Mouse (Mus musculus) left cerebral cortex, postnatal 36 days (tissue): ENCODE results near the gene Kazn. TPM values are rescaled to one million over a fixed set of nuclear protein-coding genes. Genes with fewer than 3 reads are reported as not detected.

Experiments used
- DNase-seq, 2 experiments: peaks; one replicate each; pipeline ENCODE4 v3.0.0; 2021 to 2022; ENCODE audit warnings: low spot score in 2 of 2, mixed read lengths in 1 of 2
- intact Hi-C: fragments of 180-260 bp; cut with DNase I; formaldehyde crosslinking; loops from one replicate; pipeline ENCODE4 v1.15.1; 2025
- total RNA-seq, 2 experiments: library from RNA; stranded (reverse); gene quantifications; 2 replicates each; pipeline ENCODE4 v1.2.3; 2021

The Kazn gene
- 100 to 1,000 TPM in 1 of 2 experiments, 10 to 100 TPM in 1; 80.6 to 112 TPM for total RNA-seq

- DNase-seq, result peak; percentile 65 to 69
- intact Hi-C loops, result loop anchor here (2.0 to 10.0 kb wide), 5 partner anchors 52 to 645 kb away; no protein-coding TSS in a partner anchor
These were observed at the start of gene Kazn for GRCm38 (mm10) chr4:142239240-142240126. Gene Kazn (minus strand): TSS chr4:142239401.

- no peak for DNase-seq
- intact Hi-C loops, result no loop called here
These were observed 46.3 kb upstream of the Kazn start for GRCm38 (mm10) chr4:142285471-142285870.

GRCm38 (mm10) chr4:142283867-142284266 is 44.7 kb upstream of the Kazn start:
- intact Hi-C loops, result no loop called here
- no peak for DNase-seq

GRCm38 (mm10) chr4:142278197-142278575 is 39.0 kb upstream of the Kazn start:
- intact Hi-C loops, result no loop called here
- DNase-seq, result no peak

GRCm38 (mm10) chr4:142277481-142278196 is 38.4 kb upstream of the Kazn start:
- intact Hi-C loops, result no loop called here

GRCm38 (mm10) chr4:142275242-142275641 is 36.0 kb upstream of the Kazn start:
- DNase-seq, result no peak
- intact Hi-C loops, result no loop called here

More at GRCm38 (mm10) chr4:142277481-142278196, 38.4 kb upstream of the Kazn start:
- DNase-seq, result no peak

GRCm38 (mm10) chr4:142274441-142275234 is 35.4 kb upstream of the Kazn start:
- no peak for DNase-seq
- intact Hi-C loops, result no loop called here

- intact Hi-C loops, result no loop called here
- DNase-seq, result no peak
These were observed 32.3 kb upstream of the Kazn start for GRCm38 (mm10) chr4:142271506-142271905.

GRCm38 (mm10) chr4:142267832-142268231 is 28.6 kb upstream of the Kazn start:
- intact Hi-C loops, result no loop called here
- DNase-seq, result no peak

- intact Hi-C loops, result no loop called here
- no peak for DNase-seq
These were observed 28.2 kb upstream of the Kazn start for GRCm38 (mm10) chr4:142267348-142267819.

- DNase-seq, result no peak
- intact Hi-C loops, result no loop called here
These were observed 25.1 kb upstream of the Kazn start for GRCm38 (mm10) chr4:142264335-142264734.

- DNase-seq, result no peak
- intact Hi-C loops, result no loop called here
These were observed 22.5 kb upstream of the Kazn start for GRCm38 (mm10) chr4:142261725-142262124.

GRCm38 (mm10) chr4:142258730-142259129 is 19.5 kb upstream of the Kazn start:
- DNase-seq, result no peak
- intact Hi-C loops, result loop anchor here (10.0 kb wide), 1 partner anchor 766 kb away; no protein-coding TSS in a partner anchor

- no peak for DNase-seq
- intact Hi-C loops, result loop anchor here (10.0 kb wide), 1 partner anchor 771 kb away; no protein-coding TSS in a partner anchor
These were observed 14.9 kb upstream of the Kazn start for GRCm38 (mm10) chr4:142254088-142254487.

- intact Hi-C loops, result loop anchor here (10.0 kb wide), 1 partner anchor 773 kb away; no protein-coding TSS in a partner anchor
- DNase-seq, result no peak
These were observed 12.5 kb upstream of the Kazn start for GRCm38 (mm10) chr4:142251471-142252354.

GRCm38 (mm10) chr4:142250054-142250453 is 10.9 kb upstream of the Kazn start:
- intact Hi-C loops, result loop anchor here (10.0 kb wide), 1 partner anchor 775 kb away; no protein-coding TSS in a partner anchor
- no peak for DNase-seq

- no peak for DNase-seq
- intact Hi-C loops, result loop anchor here (2.0 to 10.0 kb wide), 2 partner anchors 97 to 635 kb away; no protein-coding TSS in a partner anchor
These were observed 10.2 kb upstream of the Kazn start for GRCm38 (mm10) chr4:142249401-142249800.

- DNase-seq, result peak; percentile 67 to 71
These were observed 9.2 kb upstream of the Kazn start for GRCm38 (mm10) chr4:142248426-142248825.

More at GRCm38 (mm10) chr4:142248426-142248825, 9.2 kb upstream of the Kazn start:
- intact Hi-C loops, result loop anchor here (2.0 to 10.0 kb wide), 2 partner anchors 96 to 636 kb away; no protein-coding TSS in a partner anchor
